Mouse (Mus musculus) heart, adult 2 months (tissue): ENCODE measurements at regions not wholly inside any gene's neighbourhood (a gene's known extent, or its start where the extent isn't known, plus 50 kb on each side); places are given as distances from the start of the nearest gene placed in this dataset.

Experiments
- CTCF ChIP-seq: fragments of 200-600 bp; IDR thresholded peaks from 2 replicates; pipeline ENCODE4 v1.8.1; 2022; ENCODE audit warnings: antibody characterized with exemption, mild to moderate bottlenecking, moderate library complexity
- EP300 ChIP-seq: fragments of 200-500 bp; IDR thresholded peaks from 2 replicates; pipeline ENCODE4 v1.6.1; 2011; ENCODE audit warnings: low read depth, low read length, control low read depth; ENCODE audit not compliant: insufficient read depth
- POLR2A ChIP-seq: fragments of 200-500 bp; IDR thresholded peaks from 2 replicates; pipeline ENCODE4 v1.6.1; 2011; ENCODE audit warnings: mild to moderate bottlenecking, low read depth, low read length, control low read depth; ENCODE audit not compliant: insufficient read depth

DNA sequence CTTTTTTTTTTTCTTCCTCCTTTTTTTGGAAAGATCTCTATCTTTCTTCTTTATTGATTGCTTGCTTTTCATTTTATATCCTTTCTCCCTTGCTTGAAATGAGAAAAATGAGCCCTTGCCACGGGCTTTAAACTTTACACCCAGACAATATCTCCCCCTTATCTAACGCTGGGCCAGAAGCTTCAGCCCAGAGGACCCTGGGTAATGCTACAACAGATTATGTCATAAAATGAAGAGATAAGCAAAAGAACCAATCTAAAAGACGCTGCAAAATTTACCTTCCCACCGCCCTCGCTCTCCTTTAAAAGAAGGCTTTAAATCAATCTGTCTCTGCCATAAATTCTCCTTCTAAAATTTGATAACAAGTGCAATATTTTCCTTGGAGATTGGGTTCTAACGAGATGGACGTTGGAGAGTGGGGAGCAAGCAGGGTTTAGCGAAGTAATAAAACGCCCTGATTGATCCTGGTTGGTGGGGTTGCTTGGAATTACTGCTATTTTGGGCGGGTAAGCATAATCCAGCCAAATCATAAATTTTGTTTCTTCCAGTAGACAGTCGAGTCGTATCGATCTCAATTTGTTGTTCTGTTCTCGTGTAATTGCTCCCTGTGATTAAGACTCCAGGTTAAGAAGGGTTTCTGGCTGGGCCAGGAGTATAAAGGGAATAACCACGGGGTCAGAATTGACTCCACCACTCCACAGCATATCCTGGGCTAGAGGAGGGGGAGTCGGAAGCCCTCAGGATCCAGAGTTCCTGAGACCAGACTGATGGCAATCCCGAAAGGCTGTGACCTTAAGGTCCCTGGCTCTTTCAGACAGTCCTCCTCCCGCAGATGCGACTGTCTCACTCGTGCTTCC is 318.9 kb downstream of the Gm9195 start:
- TF ChIP-seq EP300 (no peak), POLR2A (no peak), CTCF (no peak)
